ENCODE assay signal across 9 mouse cellular contexts in the genomic region with DNA sequence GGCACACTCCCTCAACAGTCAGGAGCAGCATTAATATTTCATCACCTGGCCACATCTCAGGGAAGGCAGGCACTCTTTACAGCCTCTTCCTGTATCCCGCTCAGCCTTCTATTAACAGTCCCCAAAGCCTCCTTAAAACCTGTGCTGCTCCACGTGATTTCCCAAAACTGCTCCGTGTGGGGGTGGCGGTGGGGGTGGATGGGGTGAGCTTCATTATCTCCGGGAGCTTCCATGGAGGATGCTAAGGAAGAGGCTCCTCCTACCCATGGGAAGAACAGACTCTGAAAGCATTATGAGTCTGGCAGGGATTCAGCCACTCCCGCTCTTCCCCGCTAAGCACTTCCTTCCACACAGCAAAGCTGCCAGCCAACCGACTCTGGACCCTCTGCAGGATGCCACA.
DNase-seq lines count a peak whose midpoint lies in the region; ATAC-seq lines count a peak whose summit lies in the region.
"Had no signal": no experiment of that assay in that cellular context is flagged by ENCODE, and none has a peak within 500 bp of the region (broad histone marks: within the 10 kb centered on the region; RNA-seq: fewer than 3 reads in every experiment).

No protein-coding gene starts in this region.

- ATAC-seq in hindbrain, embryonic 16.5 days: peak; percentile 71
- ATAC-seq in neural tube, embryonic 12.5 days (ENCODE audit: low FRiP score, low read depth): 0 out of 2 replicates have a peak, but pooled peaks have one; percentile 9
- no peak for ATAC-seq in megakaryocyte progenitor cell, adult 5-6 weeks (replicated peaks; ENCODE audit: poor library complexity)

- no peaks in the 10 kb centered on the region for H3K36me3 ChIP-seq in hindbrain, embryonic 16.5 days (ENCODE audit: control insufficient read depth, insufficient read depth, low read length)
- no peaks in the 10 kb centered on the region for H3K36me3 ChIP-seq in neural tube, embryonic 12.5 days
- H3K36me3 ChIP-seq: lung, embryonic 15.5 days had no signal

- H3K27me3 ChIP-seq in hindbrain, embryonic 16.5 days (replicated peaks; ENCODE audit: control insufficient read depth, insufficient read depth, low read length): no peaks in the 10 kb centered on the region
- H3K27me3 ChIP-seq in neural tube, embryonic 12.5 days (replicated peaks): no peaks in the 10 kb centered on the region; the same call in 1 of the 2 replicates
- H3K27me3 ChIP-seq: lung, embryonic 15.5 days had no signal

- H3K4me1 ChIP-seq in hindbrain, embryonic 16.5 days (ENCODE audit: control insufficient read depth, insufficient read depth, low read depth, low read length): peaks cover 6% of the 10 kb centered on the region
- peaks cover 21% of the 10 kb centered on the region for H3K4me1 ChIP-seq in neural tube, embryonic 12.5 days

- H3K9ac ChIP-seq in hindbrain, embryonic 16.5 days (ENCODE audit: low read depth, low read length): peak overlapping the region; percentile 33; the same call in 1 of the 2 replicates
- H3K9ac ChIP-seq in neural tube, embryonic 12.5 days: no peak overlapping the region
- H3K9ac ChIP-seq: lung, embryonic 15.5 days had no signal

- DNase-seq in kidney, postnatal 10 days: peak; percentile 42
- no peak for DNase-seq in kidney, adult 18-20 months
- peak; percentile 54 to 58 for DNase-seq in cerebellum, adult 18-20 months
- DNase-seq in thymus, postnatal 14 days: no peak
- DNase-seq in lung, adult 18-20 months: no peak

- no peaks in the 10 kb centered on the region for H3K9me3 ChIP-seq in hindbrain, embryonic 16.5 days (ENCODE audit: control insufficient read depth, low read length)
- no peaks in the 10 kb centered on the region for H3K9me3 ChIP-seq in neural tube, embryonic 12.5 days
- H3K9me3 ChIP-seq: lung, embryonic 15.5 days had no signal

- WGBS in hindbrain, embryonic 16.5 days: 23% methylated on average over 8 of the region's 8 CpGs
- 43% methylated on average over 8 of the region's 8 CpGs for WGBS in neural tube, embryonic 12.5 days

- peak overlapping the region; percentile 9; the same call in 1 of the 2 replicates for H3K4me3 ChIP-seq in hindbrain, embryonic 16.5 days (ENCODE audit: low read length)
- no peak overlapping the region for H3K4me3 ChIP-seq in neural tube, embryonic 12.5 days
- H3K4me3 ChIP-seq: lung, embryonic 15.5 days had no signal

- peak overlapping the region; percentile 42; the same call in 1 of the 2 replicates for H3K27ac ChIP-seq in hindbrain, embryonic 16.5 days (ENCODE audit: low read depth, low read length)
- H3K27ac ChIP-seq in neural tube, embryonic 12.5 days: no peak overlapping the region
- H3K27ac ChIP-seq: lung, embryonic 15.5 days had no signal

- peak overlapping the region; percentile 47 for H3K4me2 ChIP-seq in hindbrain, embryonic 16.5 days (ENCODE audit: low read length)
- peak overlapping the region; percentile 5; the same call in 1 of the 2 replicates for H3K4me2 ChIP-seq in neural tube, embryonic 12.5 days (replicated peaks)
- H3K4me2 ChIP-seq: lung, embryonic 15.5 days had no signal

Comparison
In these comparisons a context has a peak if more than half of its experiments do, and no peak if none do; other contexts are left out.
1. DNase-seq: peak in kidney, postnatal 10 days (single experiment) and cerebellum, adult 18-20 months (2 of 2); none in kidney, adult 18-20 months (single experiment), thymus, postnatal 14 days (single experiment) and lung, adult 18-20 months (0 of 2).